Mouse (Mus musculus) common myeloid progenitor, adult 5-6 weeks (primary cell): ENCODE data around the gene Tmem101. TPM values are rescaled to one million over a fixed set of nuclear protein-coding genes. Genes with fewer than 3 reads are reported as not detected.
"Not testable (repeated sequence)": the region's sequence is repeated elsewhere in the genome, so short reads cannot be mapped to it uniquely, and the experiment has no call there.

Experiments
- ATAC-seq: replicated peaks from 2 replicates; pipeline ENCODE4 v1.8.0; 2016; ENCODE audit warnings: low read depth, mild to moderate bottlenecking, moderate TSS enrichment, inconsistent platforms; ENCODE audit not compliant: poor library complexity, severe bottlenecking
- total RNA-seq: library from RNA; stranded (forward); fragments of 200-1000, 187-1606 nt; gene quantifications from 2 replicates; pipeline ENCODE4 v1.2.3, GENCODE M21; 2017

The Tmem101 gene
- total RNA-seq, 1 experiment from 2014 or later = 11.3 TPM

DNA sequence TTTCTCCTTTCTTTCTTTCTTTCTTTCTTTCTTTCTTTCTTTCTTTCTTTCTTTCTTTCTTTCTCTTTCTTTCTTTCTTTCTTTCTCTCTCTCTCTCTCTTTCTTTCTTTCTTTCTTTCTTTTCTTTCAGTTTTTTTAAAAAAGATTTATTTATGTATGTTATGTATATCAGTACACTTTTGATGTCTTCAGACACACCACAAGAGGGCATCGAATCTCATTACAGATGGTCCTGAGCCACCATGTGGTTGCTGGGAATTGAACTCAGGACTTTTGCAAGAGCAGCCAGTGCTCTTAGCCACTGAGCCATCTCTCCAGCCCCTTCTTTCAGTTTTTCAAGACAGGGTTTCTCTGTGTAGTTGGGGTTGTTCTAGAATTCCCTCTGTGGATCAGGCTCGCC is 1.8 kb upstream of the Tmem101 start:
- ATAC-seq = not testable (repeated sequence)

DNA sequence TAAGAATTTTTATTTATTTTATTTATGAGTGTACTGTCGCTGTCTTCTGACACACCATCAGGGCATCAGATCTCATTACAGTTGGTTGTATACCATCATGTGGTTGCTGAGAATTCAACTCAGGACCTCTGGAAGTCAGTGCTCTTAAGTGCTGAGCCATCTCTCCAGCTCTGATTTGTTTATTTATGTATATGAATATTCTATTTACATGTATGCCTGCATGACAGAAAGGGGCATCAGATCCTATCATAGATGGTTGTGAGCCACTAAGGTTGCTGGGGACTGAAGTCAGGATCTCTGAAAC is 534 bp upstream of the Tmem101 start:
- no peak for ATAC-seq

DNA sequence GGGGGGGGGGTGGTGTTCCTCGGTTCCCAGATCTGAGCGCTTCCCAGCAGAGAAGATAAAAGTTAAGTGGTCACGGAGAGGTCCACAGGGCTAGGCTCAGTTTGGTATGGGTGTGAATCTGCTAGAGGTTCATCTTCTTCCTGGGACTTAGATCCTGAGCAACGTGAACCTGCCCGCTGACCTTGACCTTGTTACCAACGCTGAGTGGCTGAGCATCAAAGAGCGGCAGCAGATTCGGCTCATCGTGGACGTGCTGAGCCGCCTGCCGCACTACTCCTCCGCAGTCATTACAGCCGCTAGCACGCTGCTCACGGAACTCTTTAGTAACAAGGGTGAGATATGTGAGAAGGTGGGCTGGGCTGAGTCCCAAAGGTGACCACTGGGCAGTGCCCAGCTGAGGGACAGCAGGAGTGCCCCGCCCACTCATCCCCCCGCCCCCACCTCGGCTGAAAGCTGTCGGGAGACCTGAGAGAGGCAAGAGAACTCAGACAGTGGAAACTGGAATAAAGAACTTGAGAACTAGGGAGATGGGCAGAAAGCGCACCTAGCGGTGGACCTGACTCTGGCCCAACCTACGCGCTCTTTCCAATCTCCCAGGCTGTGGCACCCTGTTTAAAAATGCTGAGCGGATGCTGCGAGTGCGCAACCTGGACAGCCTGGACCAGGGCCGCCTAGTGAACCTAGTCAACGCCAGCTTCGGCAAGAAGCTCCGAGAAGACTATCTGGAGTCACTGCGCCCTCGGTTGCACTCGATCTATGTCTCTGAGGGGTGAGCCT is 8.8 kb downstream of the Tmem101 start:
- no peak for ATAC-seq

DNA sequence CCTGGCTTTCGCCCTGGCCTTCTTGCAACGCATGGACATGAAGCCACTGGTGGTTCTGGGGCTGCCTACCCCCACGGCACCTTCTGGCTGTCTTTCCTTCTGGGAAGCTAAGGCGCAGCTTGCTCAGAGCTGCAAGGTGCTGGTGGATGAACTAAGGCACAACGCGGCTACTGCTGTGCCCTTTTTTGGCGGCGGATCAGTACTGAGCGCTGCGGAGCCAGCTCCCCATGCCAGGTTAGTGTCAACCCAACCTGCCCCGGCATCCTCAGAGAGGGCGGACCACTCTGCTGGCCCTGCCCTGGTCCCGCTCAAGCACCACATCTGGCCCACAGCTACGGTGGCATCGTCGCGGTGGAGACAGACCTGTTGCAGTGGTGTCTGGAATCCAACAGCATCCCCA is 9.7 kb downstream of the Tmem101 start:
- ATAC-seq = peak; percentile 34

DNA sequence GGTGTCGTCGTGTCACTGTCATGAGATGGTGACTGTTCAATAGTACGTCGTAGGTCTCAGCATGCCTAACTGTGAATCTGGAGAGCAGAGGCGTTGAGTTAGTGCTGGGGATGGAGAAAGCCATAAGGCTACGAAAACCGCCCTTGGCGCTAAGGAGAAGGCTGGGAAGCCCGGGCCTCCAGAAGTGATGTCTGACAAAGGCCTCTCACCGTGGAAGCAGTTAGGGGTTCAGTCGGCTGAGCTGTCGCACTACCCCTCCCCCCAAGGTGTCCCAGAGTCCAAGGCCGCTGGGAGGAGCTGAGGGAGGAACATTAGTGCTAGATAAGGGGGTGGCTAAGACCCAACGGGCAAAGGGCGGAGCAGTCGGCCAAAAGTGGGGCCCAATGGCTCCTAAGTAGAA is 10.2 kb downstream of the Tmem101 start:
- ATAC-seq = peak; percentile 42

DNA sequence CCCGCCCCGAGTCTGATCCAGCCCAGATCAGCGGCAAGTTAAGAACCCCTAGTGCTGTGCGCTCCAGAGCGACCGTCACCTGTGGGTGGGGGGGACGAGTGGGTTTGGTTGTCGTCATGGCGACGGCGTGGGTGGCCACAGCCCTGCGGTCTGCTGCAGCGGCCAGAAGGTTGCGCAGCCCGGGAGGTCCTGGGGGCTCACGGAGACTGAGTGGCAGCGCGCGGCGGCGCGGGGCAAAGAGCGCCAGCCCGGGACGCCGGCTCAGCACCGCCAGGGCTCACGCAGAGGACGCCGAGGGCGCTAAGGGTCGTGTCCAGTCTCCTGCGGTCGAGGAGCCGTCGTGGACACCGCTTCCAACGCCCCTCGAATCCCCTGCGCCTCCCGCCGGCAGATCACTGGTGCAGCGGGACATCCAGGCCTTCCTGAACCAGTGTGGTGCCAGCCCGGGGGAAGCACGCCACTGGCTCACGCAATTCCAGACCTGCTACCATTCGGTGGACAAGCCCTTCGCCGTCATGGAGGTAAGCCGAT is 10.7 kb downstream of the Tmem101 start, which contains the start of gene Nags:
Gene Nags, plus strand, starts transcription at position 43 of the 531 bp plus-strand sequence.
- ATAC-seq = peak; percentile 9; the same call in 1 of the 2 replicates

DNA sequence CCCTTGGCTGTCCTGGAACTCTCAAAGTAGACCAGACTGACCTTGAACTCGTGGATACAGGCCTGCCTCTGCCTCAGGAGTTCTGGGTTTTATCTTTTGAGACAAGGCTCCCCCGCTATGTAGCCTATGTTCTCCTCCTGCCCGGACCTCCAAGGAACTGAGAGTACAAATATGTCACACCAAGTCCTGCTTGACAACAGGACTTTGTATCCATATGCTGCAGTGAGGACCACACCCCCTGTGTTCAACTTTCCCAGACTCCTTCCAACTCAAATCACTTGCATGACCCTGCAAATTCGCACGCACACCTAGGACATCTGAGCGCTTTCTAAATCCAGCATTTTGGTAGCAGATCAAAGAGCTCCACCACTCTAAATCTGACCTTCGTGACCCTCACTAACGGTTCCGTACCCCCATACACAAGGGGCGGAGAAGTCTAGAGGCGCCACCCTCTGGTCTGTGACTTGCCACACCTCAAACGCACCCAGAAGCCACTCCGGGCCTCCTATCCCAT is 11.2 kb downstream of the Tmem101 start:
- peak; percentile 5; the same call in 1 of the 2 replicates for ATAC-seq

DNA sequence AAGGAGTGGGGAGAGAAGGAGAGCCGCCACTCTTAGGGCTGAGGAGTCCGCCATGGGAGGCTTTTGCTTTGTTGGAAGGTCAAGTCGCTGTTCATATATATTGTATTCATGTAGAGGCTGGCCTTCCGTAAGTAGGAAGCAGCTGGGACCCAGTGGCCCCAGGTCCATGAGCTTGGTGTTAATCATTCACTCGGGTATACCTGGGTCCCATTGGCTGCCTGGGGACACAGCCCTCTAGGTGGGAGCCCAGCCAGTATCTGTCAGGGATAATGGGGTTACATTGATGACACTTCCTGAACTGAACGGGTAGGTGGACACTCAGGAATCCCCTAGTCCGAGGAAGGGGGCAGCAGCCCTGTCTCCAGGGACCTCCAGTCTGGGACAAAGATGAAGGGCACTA is 13.8 kb downstream of the Tmem101 start:
- no peak for ATAC-seq

DNA sequence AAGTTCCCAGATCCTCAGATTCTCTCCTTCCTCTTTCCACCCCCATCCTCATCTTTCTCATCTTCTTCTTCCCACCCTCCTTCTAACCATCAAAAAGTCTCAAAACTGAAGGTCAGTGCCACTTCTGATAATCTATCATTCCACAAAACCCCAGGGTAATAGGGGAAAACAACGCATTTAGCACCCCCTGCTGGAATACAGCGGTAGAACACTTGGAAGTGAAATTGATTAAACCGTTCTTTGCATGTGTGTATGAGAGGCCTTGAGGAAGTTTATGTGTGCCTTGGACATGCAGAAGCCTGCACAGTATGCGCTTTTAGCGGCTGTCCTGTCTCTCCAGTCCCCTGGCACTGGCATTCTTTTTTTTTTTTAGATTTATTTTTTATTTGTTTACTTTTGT is 15.7 kb downstream of the Tmem101 start:
- ATAC-seq = peak; percentile 48; the same call in 1 of the 2 replicates

DNA sequence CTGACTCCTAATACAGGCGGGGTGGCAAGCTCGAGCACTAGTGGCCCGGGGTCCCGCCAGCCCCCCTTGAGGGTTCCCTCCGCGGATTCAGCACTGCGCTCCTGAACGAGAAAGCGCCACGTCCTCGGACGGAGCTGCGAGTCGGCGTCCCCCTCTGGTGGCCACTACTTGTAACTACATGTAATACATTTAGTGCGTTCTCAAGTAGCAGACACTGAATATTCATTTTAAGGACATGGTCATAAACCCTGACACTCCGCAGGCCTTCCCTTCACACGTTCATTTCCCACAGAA is 17.8 kb downstream of the Tmem101 start:
- ATAC-seq = peak; percentile 90

DNA sequence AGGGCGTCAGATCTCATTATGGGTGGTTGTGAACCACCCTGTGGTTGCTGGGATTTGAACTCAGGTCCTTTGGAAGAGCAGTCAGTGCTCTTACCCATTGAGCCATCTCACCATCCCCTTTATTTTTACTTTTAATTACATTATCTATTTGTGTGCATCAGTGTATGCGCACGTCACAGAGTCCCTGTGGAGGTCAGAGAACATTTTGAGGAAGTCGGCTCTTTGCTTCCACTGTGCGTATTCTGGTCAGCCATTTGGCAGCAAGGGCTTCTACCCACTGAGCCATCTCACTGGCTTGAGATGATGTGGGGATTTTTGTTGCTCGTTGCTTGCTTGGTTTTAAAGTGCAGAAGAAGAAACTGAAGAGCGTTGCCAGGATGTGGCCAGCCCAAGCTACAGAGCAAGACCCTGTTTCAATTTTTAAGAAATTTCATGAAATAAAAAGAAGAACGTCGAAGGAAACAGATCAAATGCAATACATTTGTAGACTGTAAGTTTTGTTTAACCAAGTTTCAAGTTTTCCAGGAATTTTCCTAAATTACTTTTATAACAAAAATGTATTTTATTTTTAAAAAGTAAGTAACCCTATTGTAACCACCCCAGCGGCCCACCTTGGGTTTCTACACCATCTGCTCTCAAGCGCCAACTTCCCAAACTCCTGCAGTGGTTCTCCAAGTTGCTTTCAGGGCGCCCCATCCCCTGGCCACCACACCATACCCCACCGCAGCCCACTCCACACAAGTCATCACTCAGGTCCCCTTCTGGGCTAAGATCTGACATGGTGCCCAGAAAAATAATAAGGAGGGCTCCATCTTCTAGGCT is 18.4 kb downstream of the Tmem101 start:
- ATAC-seq = peak; percentile 78

DNA sequence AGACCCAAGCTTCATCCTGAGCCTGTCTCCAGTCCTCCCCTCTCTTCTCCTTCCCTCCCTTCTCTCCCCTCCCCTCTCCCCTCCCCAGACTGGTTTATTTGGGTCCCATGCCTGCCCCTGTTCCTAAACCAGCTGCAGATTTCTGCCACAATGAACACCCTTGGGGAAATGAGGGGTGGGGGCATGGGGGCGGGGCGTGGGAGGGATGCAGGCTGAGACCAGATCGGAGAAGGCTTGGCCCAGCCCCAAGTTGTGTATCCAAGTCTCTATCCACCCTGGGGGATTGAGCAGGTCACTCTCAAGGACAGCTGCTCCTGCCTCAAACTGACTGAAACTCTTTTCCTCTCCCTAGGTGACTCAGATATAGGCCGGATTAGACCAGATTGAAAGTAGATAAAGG is 21.7 kb downstream of the Tmem101 start:
- no peak for ATAC-seq

DNA sequence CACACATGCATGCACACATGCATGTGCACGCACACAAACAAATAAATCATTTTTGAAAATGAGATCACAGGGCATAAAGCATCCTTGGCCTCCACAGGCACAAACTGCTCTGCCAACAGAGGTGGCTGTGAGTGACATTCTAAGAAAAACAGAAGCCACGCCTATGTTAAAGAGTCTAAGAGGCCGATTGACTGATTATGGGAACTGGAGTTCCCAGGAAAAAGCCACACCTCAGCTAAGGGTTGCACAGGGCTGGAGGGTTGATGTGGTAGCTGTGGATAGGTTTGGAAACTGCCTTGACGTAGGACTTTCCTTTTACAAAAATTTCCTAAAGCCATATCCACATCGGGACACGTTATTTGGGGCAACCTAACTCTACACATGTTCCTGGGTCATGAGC is 38.8 kb downstream of the Tmem101 start:
- no peak for ATAC-seq

DNA sequence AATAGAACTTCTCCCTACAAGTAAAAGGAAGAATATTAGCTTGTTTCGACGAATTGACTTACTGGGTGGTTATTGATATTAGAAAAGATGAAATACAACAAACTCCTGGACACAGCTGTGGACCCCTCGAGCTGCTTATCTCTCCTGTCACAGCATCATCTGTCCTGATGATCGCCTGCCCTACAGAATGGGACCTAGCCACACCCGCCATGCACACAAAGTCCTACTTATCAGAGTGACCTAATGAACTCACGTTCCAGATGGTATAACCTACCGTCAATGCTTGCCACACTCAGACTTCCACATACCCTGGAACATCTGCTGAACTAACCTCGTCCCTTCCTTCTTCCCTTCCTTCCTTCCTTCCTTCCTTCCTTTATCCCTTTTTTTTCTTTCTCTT is 40.0 kb downstream of the Tmem101 start:
- ATAC-seq = no peak

DNA sequence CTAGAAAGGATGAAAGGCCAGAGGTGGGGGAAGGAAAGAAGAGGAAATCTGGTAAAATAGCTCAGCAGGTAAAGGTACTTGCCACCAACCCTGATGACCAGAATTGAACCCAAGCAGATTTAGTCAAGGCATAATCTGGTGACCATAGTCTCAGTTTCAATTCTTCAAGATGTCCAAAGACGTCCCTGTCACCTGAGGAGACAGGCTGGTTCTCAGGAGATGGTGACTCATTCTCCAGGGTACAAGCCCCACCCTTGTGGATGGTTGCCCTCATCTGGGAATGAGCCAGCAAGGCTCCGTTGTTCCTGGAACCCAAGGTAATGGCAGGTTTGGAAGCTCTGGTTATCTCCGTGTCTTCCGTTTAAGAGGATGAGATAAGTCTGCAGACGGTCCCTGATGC is 44.6 kb downstream of the Tmem101 start:
- no peak for ATAC-seq

DNA sequence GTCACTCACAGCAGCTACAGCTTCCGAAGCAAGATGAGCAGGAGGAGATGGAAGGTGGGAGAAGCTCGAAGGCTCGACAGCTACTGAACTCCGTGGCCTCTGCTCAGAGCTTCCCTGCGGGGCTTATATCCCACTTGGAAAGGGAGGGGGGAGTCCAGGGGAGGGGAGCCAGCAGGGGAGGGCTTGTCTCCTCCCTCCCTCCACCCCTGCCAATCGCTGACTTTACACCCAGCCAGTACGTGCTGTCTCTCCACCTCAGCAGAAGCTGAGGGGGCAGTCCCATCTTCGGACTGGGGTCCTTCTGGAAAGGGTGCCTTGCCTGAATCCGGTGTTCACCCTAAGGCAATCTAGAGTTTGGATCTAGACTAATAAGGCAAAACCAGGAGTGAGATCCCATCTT is 48.5 kb downstream of the Tmem101 start, which contains the start of gene Pyy:
Gene Pyy, minus strand, starts transcription at position 101 of the 400 bp plus-strand sequence.
- no peak for ATAC-seq

DNA sequence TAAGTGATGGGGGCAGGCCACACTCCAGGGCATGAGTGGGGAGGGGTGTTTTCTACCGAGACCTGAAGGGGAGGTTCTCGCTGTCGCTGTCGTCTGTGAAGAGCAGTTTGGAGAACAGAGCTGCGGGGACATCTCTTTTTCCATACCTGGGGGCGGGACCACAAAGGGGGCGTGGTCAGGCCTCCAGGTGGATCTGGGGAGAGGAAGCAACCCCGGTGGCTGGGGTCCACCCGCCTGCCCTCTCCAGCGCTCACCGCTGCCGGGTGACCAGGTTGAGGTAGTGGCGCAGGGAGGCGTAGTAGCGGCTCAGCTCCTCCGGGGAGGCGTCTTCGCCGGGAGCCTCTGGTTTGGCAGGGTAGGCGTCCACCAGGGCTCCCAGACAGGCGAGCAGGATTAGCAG is 49.3 kb downstream of the Tmem101 start:
- no peak for ATAC-seq
